ENCODE assay signal across 9 mouse cellular contexts in genomic region chr12:112144377-112145115, GRCm38 (mm10). TPM values are rescaled to one million over a fixed set of nuclear protein-coding genes. Genes with fewer than 3 reads are reported as not detected.
DNase-seq lines count a peak whose midpoint lies in the region; ATAC-seq and TF ChIP-seq lines count a peak whose summit lies in the region.
"Had no signal": no experiment of that assay in that cellular context is flagged by ENCODE, and none has a peak within 500 bp of the region (broad histone marks: within the 10 kb centered on the region; RNA-seq: fewer than 3 reads in every experiment).

No protein-coding gene starts in this region.

- H3K27ac ChIP-seq in liver, embryonic 11.5 days (ENCODE audit: low read depth, low read length), result no peak overlapping the region
- peak overlapping the region; percentile 81 for H3K27ac ChIP-seq in forebrain, embryonic 12.5 days
- H3K27ac ChIP-seq in limb, embryonic 12.5 days, result no peak overlapping the region
- no peak overlapping the region for H3K27ac ChIP-seq in small intestine, adult 2 months (ENCODE audit: insufficient read depth, low read depth, low read length)

- H3K4me2 ChIP-seq in liver, embryonic 11.5 days, result peak overlapping the region; percentile 67
- H3K4me2 ChIP-seq in forebrain, embryonic 12.5 days, result peak overlapping the region; percentile 98
- peak overlapping the region; percentile 88 for H3K4me2 ChIP-seq in limb, embryonic 12.5 days

- TF ChIP-seq CTCF in small intestine, adult 2 months (IDR thresholded peaks at IDR 0.05; ENCODE audit: extremely low read depth, insufficient read length, insufficient replicate concordance, low read depth, low read length), result no peak

- ATAC-seq in liver, embryonic 11.5 days (replicated peaks; ENCODE audit: low FRiP score), result no peak
- no peak for ATAC-seq in forebrain, embryonic 12.5 days (ENCODE audit: low FRiP score)
- no peak for ATAC-seq in limb, embryonic 12.5 days (ENCODE audit: insufficient number of reproducible peaks, insufficient read depth, low FRiP score, low TSS enrichment, low read depth)

- WGBS in liver, embryonic 11.5 days, result 3% methylated on average over 46 of the region's 46 CpGs
- 1% methylated on average over 46 of the region's 46 CpGs for WGBS in forebrain, embryonic 12.5 days
- WGBS in limb, embryonic 12.5 days, result under 1% methylated on average over 46 of the region's 46 CpGs
- 4% methylated on average over 46 of the region's 46 CpGs for WGBS in small intestine, adult 2 months

- TF ChIP-seq POLR2A in small intestine, adult 2 months (IDR thresholded peaks at IDR 0.05; ENCODE audit: low read depth, low read length), result no peak

- H3K4me3 ChIP-seq in liver, embryonic 11.5 days (ENCODE audit: low read depth, low read length), result peak overlapping the region; percentile 48
- peak overlapping the region; percentile 65 for H3K4me3 ChIP-seq in forebrain, embryonic 12.5 days (replicated peaks)
- H3K4me3 ChIP-seq in limb, embryonic 12.5 days (replicated peaks), result peak overlapping the region; percentile 58
- H3K4me3 ChIP-seq in small intestine, adult 2 months (ENCODE audit: low read depth, low read length), result 0 out of 2 replicates have a peak overlapping the region, but pooled peaks have one; percentile 16

- no peaks in the 10 kb centered on the region for H3K36me3 ChIP-seq in liver, embryonic 11.5 days (ENCODE audit: control insufficient read depth, insufficient read depth, low read length)
- H3K36me3 ChIP-seq in forebrain, embryonic 12.5 days (replicated peaks), result peaks cover 8% of the 10 kb centered on the region; the same call in 1 of the 2 replicates
- no peaks in the 10 kb centered on the region for H3K36me3 ChIP-seq in limb, embryonic 12.5 days
- no peaks in the 10 kb centered on the region for H3K36me3 ChIP-seq in small intestine, adult 2 months (ENCODE audit: control insufficient read depth, insufficient read depth, low read length)

- no peak for DNase-seq in liver, embryonic 11.5 days (ENCODE audit: low spot score)
- DNase-seq in liver, result no peak
- no peak for DNase-seq in layer of hippocampus, adult 8-10 months (ENCODE audit: low spot score in 2 of 2)
- no peak for DNase-seq in adrenal gland, postnatal 36 days
- no peak for DNase-seq in urinary bladder, adult 18-20 months (ENCODE audit: low spot score in 2 of 2)

- peaks cover 80% of the 10 kb centered on the region for H3K27me3 ChIP-seq in liver, embryonic 11.5 days (replicated peaks; ENCODE audit: control insufficient read depth, insufficient read depth, low read length)
- H3K27me3 ChIP-seq in forebrain, embryonic 12.5 days, result peaks cover 48% of the 10 kb centered on the region
- H3K27me3 ChIP-seq in limb, embryonic 12.5 days, result peaks cover 56% of the 10 kb centered on the region
- H3K27me3 ChIP-seq in small intestine, adult 2 months (ENCODE audit: control insufficient read depth, insufficient read depth, low read length), result peaks cover 49% of the 10 kb centered on the region

- H3K9me3 ChIP-seq in liver, embryonic 11.5 days (ENCODE audit: control insufficient read depth, low read length), result no peaks in the 10 kb centered on the region
- no peaks in the 10 kb centered on the region for H3K9me3 ChIP-seq in forebrain, embryonic 12.5 days
- no peaks in the 10 kb centered on the region for H3K9me3 ChIP-seq in limb, embryonic 12.5 days

- H3K4me1 ChIP-seq in liver, embryonic 11.5 days (replicated peaks; ENCODE audit: control insufficient read depth, insufficient read depth, low read length), result peaks cover 16% of the 10 kb centered on the region; the same call in 1 of the 2 replicates
- peaks cover 74% of the 10 kb centered on the region for H3K4me1 ChIP-seq in forebrain, embryonic 12.5 days
- peaks cover 49% of the 10 kb centered on the region for H3K4me1 ChIP-seq in limb, embryonic 12.5 days (replicated peaks)
- H3K4me1 ChIP-seq in small intestine, adult 2 months (ENCODE audit: control insufficient read depth, insufficient read depth, insufficient read length, low read length), result peaks cover 5% of the 10 kb centered on the region; the same call in 1 of the 2 replicates

- H3K9ac ChIP-seq in liver, embryonic 11.5 days (ENCODE audit: low read depth, low read length), result no peak overlapping the region
- peak overlapping the region; percentile 74 for H3K9ac ChIP-seq in forebrain, embryonic 12.5 days
- peak overlapping the region; percentile 44; the same call in 1 of the 2 replicates for H3K9ac ChIP-seq in limb, embryonic 12.5 days (replicated peaks)

RNA-seq across cellular contexts. Expression of gene Kif26a, which starts 1.5 kb away (rescaled TPM):
- 0.52 and 0.59 TPM in 2 replicates for polyA plus RNA-seq in liver, embryonic 11.5 days (2014; fragmentation: Nextera tagmentation; extraction: Ambion mirVana)
- polyA plus RNA-seq in forebrain, embryonic 12.5 days (2016; fragmentation: Nextera tagmentation; extraction: Ambion mirVana), result 11.8 and 14.0 TPM in 2 replicates
- polyA plus RNA-seq in limb, embryonic 12.5 days (2016; fragmentation: Nextera tagmentation; extraction: Ambion mirVana), result 6.6 and 6.7 TPM in 2 replicates
- 2.1 and 2.7 TPM in 2 replicates for polyA plus RNA-seq in small intestine, adult 2 months (2012; rRNA removed)
- total RNA-seq in layer of hippocampus, adult 8-10 months (2022), result 1 to 10 TPM; 4.4 to 5.6 (median 5.1) TPM
- total RNA-seq in adrenal gland, postnatal 36 days (2021), result 1 to 10 TPM; 4.9 to 9.5 TPM
- total RNA-seq: monocyte, adult 5-6 weeks had no signal

RNA-seq across cellular contexts. Expression of gene Aspg, which starts 38.1 kb away (rescaled TPM):
- 0.38 and 0.73 TPM in 2 replicates for polyA plus RNA-seq in liver, embryonic 11.5 days (2014; fragmentation: Nextera tagmentation; extraction: Ambion mirVana)
- 0.23 and 0.59 TPM in 2 replicates for polyA plus RNA-seq in forebrain, embryonic 12.5 days (2016; fragmentation: Nextera tagmentation; extraction: Ambion mirVana)
- 3.1 and 3.4 TPM in 2 replicates for polyA plus RNA-seq in limb, embryonic 12.5 days (2016; fragmentation: Nextera tagmentation; extraction: Ambion mirVana)
- 2.4 and 14.5 TPM in 2 replicates for polyA plus RNA-seq in small intestine, adult 2 months (2012; rRNA removed)
- total RNA-seq in layer of hippocampus, adult 8-10 months (2022), result 10 to 100 TPM in 2 of 4 experiments, 1 to 10 TPM in 2; 2.4 to 18.5 (median 8.9) TPM
- total RNA-seq in adrenal gland, postnatal 36 days (2021), result 10 to 100 TPM; 23.9 to 38.3 TPM
- total RNA-seq: monocyte, adult 5-6 weeks had no signal
